Mouse (Mus musculus): ENCODE results near the gene Myof. TPM values are rescaled to one million over a fixed set of nuclear protein-coding genes. Genes with fewer than 3 reads are reported as not detected.

Myof gene
- total and polyA plus RNA-seq, 3 experiments, result 0.30 to 4.1 (median 0.59) TPM

DNA sequence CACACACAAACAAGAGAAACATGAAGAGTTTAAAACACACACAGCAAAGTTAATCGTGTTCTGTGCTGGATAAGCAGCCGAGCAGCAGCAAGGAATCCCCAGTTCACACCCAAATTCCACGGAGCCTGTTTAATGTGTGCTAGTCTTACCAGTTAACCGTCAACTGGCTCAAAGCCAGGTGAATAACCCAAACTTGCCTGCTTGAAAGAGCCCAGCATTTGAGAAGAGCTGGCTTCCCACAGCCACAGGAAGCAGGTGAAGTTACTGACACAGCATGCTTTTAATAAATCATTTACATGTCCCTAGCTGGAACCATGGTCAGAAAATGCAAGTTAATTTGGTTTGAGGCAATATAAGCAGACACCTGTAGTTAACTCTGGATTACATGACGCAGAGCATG is 73.4 kb downstream of the Myof start:
- dilution Hi-C loops (cut with MboI; ENCODE audit: extremely low pct_ligation_motif_present, extremely low pct_unique_long_range_greater_than_20kb, low sequenced_read_pairs), result no loop called here
- DNase-seq (ENCODE audit: extremely low read depth), result no peak
- H3K79me2 ChIP-seq (replicated peaks; ENCODE audit: control insufficient read depth, extremely low read depth, insufficient read depth, poor library complexity, severe bottlenecking), result no peaks in the 10 kb centered on the region
- peaks cover 2 to 15% of the 10 kb centered on the region in 2 experiments; a peak in 2 of 4 replicates for H3K4me1 ChIP-seq (ENCODE audit: control insufficient read depth in 1 of 2, insufficient read depth in 2 of 2)
- in situ Hi-C loops (cut with MboI; ENCODE audit: low pct_ligation_motif_present, low pct_unique_long_range_greater_than_20kb, low sequenced_read_pairs), result loop anchor here (25.0 kb wide), 1 partner anchor 217 kb away; no protein-coding TSS in a partner anchor
- H3K4me2 ChIP-seq (ENCODE audit: insufficient read depth, low read depth, poor library complexity, severe bottlenecking), result no peak overlapping the region
- H3K36me3 ChIP-seq (replicated peaks in 1 of 2; ENCODE audit: control insufficient read depth in 1 of 2, insufficient read depth in 1 of 2, low read length in 1 of 2), result no peaks in the 10 kb centered on the region
- no peak overlapping the region for H3K4me3 ChIP-seq (replicated peaks in 1 of 3; ENCODE audit: low read depth in 2 of 3, low read length in 2 of 3, poor library complexity in 1 of 3)
- no peaks in the 10 kb centered on the region for H3K27me3 ChIP-seq (replicated peaks)
- H3K9ac ChIP-seq (ENCODE audit: insufficient read depth, low read depth), result no peak overlapping the region
- no peak for TF ChIP-seq KAT2A (IDR thresholded peaks at IDR 0.05; ENCODE audit: insufficient replicate concordance, low read length)
- no peak for TF ChIP-seq PAX5 (IDR thresholded peaks at IDR 0.05; ENCODE audit: low read length)
- no peak for TF ChIP-seq POLR2A (IDR thresholded peaks at IDR 0.05; ENCODE audit: low read depth, low read length)
- no peak for TF ChIP-seq ETS1 (conservative IDR thresholded peaks at IDR 0.05; ENCODE audit: low read depth, low read length)
- TF ChIP-seq NRF1 (IDR thresholded peaks at IDR 0.05; ENCODE audit: low read depth, low read length), result no peak
- TF ChIP-seq SIN3A (IDR thresholded peaks at IDR 0.05; ENCODE audit: low read length), result no peak
- no peak for TF ChIP-seq IRF4 (IDR thresholded peaks at IDR 0.05; ENCODE audit: low read depth, low read length)
- no peak for TF ChIP-seq TCF12 (IDR thresholded peaks at IDR 0.05; ENCODE audit: low read depth, low read length)
- TF ChIP-seq MAX (IDR thresholded peaks at IDR 0.05; ENCODE audit: low read length), result no peak
- no peak for TF ChIP-seq POLR2AphosphoS2 (IDR thresholded peaks at IDR 0.05; ENCODE audit: low read depth, low read length)
- no peak for TF ChIP-seq ZNF384 (IDR thresholded peaks at IDR 0.05; ENCODE audit: low read depth, low read length)
- no peak for TF ChIP-seq RCOR1 (conservative IDR thresholded peaks at IDR 0.05; ENCODE audit: low read depth, low read length)
- no peak for TF ChIP-seq ZMIZ1 (IDR thresholded peaks at IDR 0.05; ENCODE audit: low read depth, low read length)
- TF ChIP-seq JUND (conservative IDR thresholded peaks at IDR 0.05; ENCODE audit: low read depth, low read length), result no peak
- no peak for TF ChIP-seq GABPA (IDR thresholded peaks at IDR 0.05; ENCODE audit: insufficient replicate concordance, low read depth, low read length)
- no peak overlapping the region for H3K27ac ChIP-seq (ENCODE audit: insufficient read depth, low read depth)
- H3K9me3 ChIP-seq (replicated peaks; ENCODE audit: low read length), result no peaks in the 10 kb centered on the region

- H3K4me3 ChIP-seq (replicated peaks in 1 of 3; ENCODE audit: low read depth in 2 of 3, low read length in 2 of 3, poor library complexity in 1 of 3), result no peak overlapping the region
- peaks cover 2 to 27% of the 10 kb centered on the region in 2 experiments; a peak in 2 of 4 replicates for H3K4me1 ChIP-seq (ENCODE audit: control insufficient read depth in 1 of 2, insufficient read depth in 2 of 2)
- H3K79me2 ChIP-seq (replicated peaks; ENCODE audit: control insufficient read depth, extremely low read depth, insufficient read depth, poor library complexity, severe bottlenecking), result no peaks in the 10 kb centered on the region
- in situ Hi-C loops (cut with MboI; ENCODE audit: low pct_ligation_motif_present, low pct_unique_long_range_greater_than_20kb, low sequenced_read_pairs) (loop anchor here (25.0 kb wide), 1 partner anchor 221 kb away; no protein-coding TSS in a partner anchor), dilution Hi-C loops (cut with MboI; ENCODE audit: extremely low pct_ligation_motif_present, extremely low pct_unique_long_range_greater_than_20kb, low sequenced_read_pairs) (no loop called here)
- H3K9ac ChIP-seq (ENCODE audit: insufficient read depth, low read depth), result no peak overlapping the region
- no peaks in the 10 kb centered on the region for H3K36me3 ChIP-seq (replicated peaks in 1 of 2; ENCODE audit: control insufficient read depth in 1 of 2, insufficient read depth in 1 of 2, low read length in 1 of 2)
- no peak overlapping the region for H3K27ac ChIP-seq (ENCODE audit: insufficient read depth, low read depth)
- H3K27me3 ChIP-seq (replicated peaks), result no peaks in the 10 kb centered on the region
- TF ChIP-seq ZMIZ1 (IDR thresholded peaks at IDR 0.05; ENCODE audit: low read depth, low read length), result no peak
- no peak for DNase-seq (ENCODE audit: extremely low read depth)
- H3K9me3 ChIP-seq (replicated peaks; ENCODE audit: low read length), result no peaks in the 10 kb centered on the region
- H3K4me2 ChIP-seq (ENCODE audit: insufficient read depth, low read depth, poor library complexity, severe bottlenecking), result no peak overlapping the region
Observed at GRCm38 (mm10) chr19:37965828-37966227, 77.5 kb downstream of the Myof start.

Measured in CH12.LX (cell line).